Mouse (Mus musculus): Measurements from ENCODE around the gene Cep112.

The Cep112 gene

GRCm38 (mm10) chr11:108593959-108594579, 169.1 kb downstream of the Cep112 start:
- Histone ChIP-seq H3K4me1 (replicated peaks; ENCODE audit: low read depth, low read length) (peaks cover 15% of the 10 kb centered on the region), H3K27me3 (ENCODE audit: insufficient read depth, low read length) (no peaks in the 10 kb centered on the region), H3K9me3 (ENCODE audit: low read length) (no peaks in the 10 kb centered on the region), H3K4me3 (replicated peaks; ENCODE audit: low read length) (no peak overlapping the region), H3K36me3 (ENCODE audit: insufficient read depth, low read length) (no peaks in the 10 kb centered on the region)
- TF ChIP-seq CTCF (conservative IDR thresholded peaks at IDR 0.05; ENCODE audit: low read length) (no peak), NANOG (IDR thresholded peaks at IDR 0.05; ENCODE audit: borderline replicate concordance, low read length) (no peak), POU5F1 (IDR thresholded peaks at IDR 0.05; ENCODE audit: borderline replicate concordance, low read length) (no peak)

GRCm38 (mm10) chr11:108605301-108605700, 180.3 kb downstream of the Cep112 start:
- Histone ChIP-seq H3K27me3 (ENCODE audit: insufficient read depth, low read length) (no peaks in the 10 kb centered on the region), H3K9me3 (ENCODE audit: low read length) (no peaks in the 10 kb centered on the region), H3K36me3 (ENCODE audit: insufficient read depth, low read length) (no peaks in the 10 kb centered on the region), H3K4me3 (replicated peaks; ENCODE audit: low read length) (no peak overlapping the region), H3K4me1 (replicated peaks; ENCODE audit: low read depth, low read length) (peaks cover 6% of the 10 kb centered on the region; the same call in 1 of the 2 replicates)
- no peak for TF ChIP-seq POU5F1 (IDR thresholded peaks at IDR 0.05; ENCODE audit: borderline replicate concordance, low read length)
- no peak for TF ChIP-seq NANOG (IDR thresholded peaks at IDR 0.05; ENCODE audit: borderline replicate concordance, low read length)
- no peak for TF ChIP-seq CTCF (conservative IDR thresholded peaks at IDR 0.05; ENCODE audit: low read length)

- TF ChIP-seq CTCF (conservative IDR thresholded peaks at IDR 0.05; ENCODE audit: low read length) = no peak
- no peak for TF ChIP-seq NANOG (IDR thresholded peaks at IDR 0.05; ENCODE audit: borderline replicate concordance, low read length)
- TF ChIP-seq POU5F1 (IDR thresholded peaks at IDR 0.05; ENCODE audit: borderline replicate concordance, low read length) = no peak
- Histone ChIP-seq H3K36me3 (ENCODE audit: insufficient read depth, low read length) (no peaks in the 10 kb centered on the region), H3K4me1 (replicated peaks; ENCODE audit: low read depth, low read length) (peaks cover 6% of the 10 kb centered on the region; the same call in 1 of the 2 replicates), H3K9me3 (ENCODE audit: low read length) (no peaks in the 10 kb centered on the region), H3K27me3 (ENCODE audit: insufficient read depth, low read length) (no peaks in the 10 kb centered on the region), H3K4me3 (replicated peaks; ENCODE audit: low read length) (no peak overlapping the region)
Measured at GRCm38 (mm10) chr11:108606036-108606435, 181.0 kb downstream of the Cep112 start.

- no peaks in the 10 kb centered on the region for H3K36me3 ChIP-seq (ENCODE audit: insufficient read depth, low read length)
- no peak overlapping the region for H3K4me3 ChIP-seq (replicated peaks; ENCODE audit: low read length)
- H3K4me1 ChIP-seq (replicated peaks; ENCODE audit: low read depth, low read length) = peaks cover 6% of the 10 kb centered on the region; the same call in 1 of the 2 replicates
- H3K27me3 ChIP-seq (ENCODE audit: insufficient read depth, low read length) = no peaks in the 10 kb centered on the region
- no peak for TF ChIP-seq CTCF (conservative IDR thresholded peaks at IDR 0.05; ENCODE audit: low read length)
- H3K9me3 ChIP-seq (ENCODE audit: low read length) = no peaks in the 10 kb centered on the region
Measured at GRCm38 (mm10) chr11:108606836-108607235, 181.8 kb downstream of the Cep112 start.

- Histone ChIP-seq H3K27me3 (ENCODE audit: insufficient read depth, low read length) (no peaks in the 10 kb centered on the region), H3K4me3 (replicated peaks; ENCODE audit: low read length) (no peak overlapping the region), H3K9me3 (ENCODE audit: low read length) (no peaks in the 10 kb centered on the region), H3K36me3 (ENCODE audit: insufficient read depth, low read length) (no peaks in the 10 kb centered on the region), H3K4me1 (replicated peaks; ENCODE audit: low read depth, low read length) (no peaks in the 10 kb centered on the region)
- TF ChIP-seq POU5F1 (IDR thresholded peaks at IDR 0.05; ENCODE audit: borderline replicate concordance, low read length) (no peak), NANOG (IDR thresholded peaks at IDR 0.05; ENCODE audit: borderline replicate concordance, low read length) (no peak), CTCF (conservative IDR thresholded peaks at IDR 0.05; ENCODE audit: low read length) (no peak)
Measured at GRCm38 (mm10) chr11:108620628-108621433, 195.8 kb downstream of the Cep112 start.

GRCm38 (mm10) chr11:108621434-108621901, 196.5 kb downstream of the Cep112 start:
- no peaks in the 10 kb centered on the region for H3K4me1 ChIP-seq (replicated peaks; ENCODE audit: low read depth, low read length)
- no peaks in the 10 kb centered on the region for H3K9me3 ChIP-seq (ENCODE audit: low read length)
- no peak for TF ChIP-seq NANOG (IDR thresholded peaks at IDR 0.05; ENCODE audit: borderline replicate concordance, low read length)
- TF ChIP-seq POU5F1 (IDR thresholded peaks at IDR 0.05; ENCODE audit: borderline replicate concordance, low read length) = no peak
- TF ChIP-seq CTCF (conservative IDR thresholded peaks at IDR 0.05; ENCODE audit: low read length) = no peak
- no peaks in the 10 kb centered on the region for H3K36me3 ChIP-seq (ENCODE audit: insufficient read depth, low read length)
- H3K4me3 ChIP-seq (replicated peaks; ENCODE audit: low read length) = no peak overlapping the region
- H3K27me3 ChIP-seq (ENCODE audit: insufficient read depth, low read length) = no peaks in the 10 kb centered on the region

- TF ChIP-seq CTCF (conservative IDR thresholded peaks at IDR 0.05; ENCODE audit: low read length) = 0 out of 2 replicates have a peak, but pooled peaks have one; percentile 25
- no peak for TF ChIP-seq POU5F1 (IDR thresholded peaks at IDR 0.05; ENCODE audit: borderline replicate concordance, low read length)
- Histone ChIP-seq H3K4me1 (replicated peaks; ENCODE audit: low read depth, low read length) (no peaks in the 10 kb centered on the region), H3K4me3 (replicated peaks; ENCODE audit: low read length) (no peak overlapping the region), H3K27me3 (ENCODE audit: insufficient read depth, low read length) (no peaks in the 10 kb centered on the region), H3K9me3 (ENCODE audit: low read length) (no peaks in the 10 kb centered on the region), H3K36me3 (ENCODE audit: insufficient read depth, low read length) (no peaks in the 10 kb centered on the region)
Measured at GRCm38 (mm10) chr11:108625546-108626232, 200.7 kb downstream of the Cep112 start.

GRCm38 (mm10) chr11:108637780-108638179, 212.8 kb downstream of the Cep112 start:
- no peak overlapping the region for H3K4me3 ChIP-seq (replicated peaks; ENCODE audit: low read length)
- TF ChIP-seq NANOG (IDR thresholded peaks at IDR 0.05; ENCODE audit: borderline replicate concordance, low read length) = no peak
- TF ChIP-seq POU5F1 (IDR thresholded peaks at IDR 0.05; ENCODE audit: borderline replicate concordance, low read length) = no peak
- no peak for TF ChIP-seq CTCF (conservative IDR thresholded peaks at IDR 0.05; ENCODE audit: low read length)

More at GRCm38 (mm10) chr11:108637780-108638179, 212.8 kb downstream of the Cep112 start:
- Histone ChIP-seq H3K27me3 (ENCODE audit: insufficient read depth, low read length) (no peaks in the 10 kb centered on the region), H3K9me3 (ENCODE audit: low read length) (no peaks in the 10 kb centered on the region), H3K36me3 (ENCODE audit: insufficient read depth, low read length) (no peaks in the 10 kb centered on the region), H3K4me1 (replicated peaks; ENCODE audit: low read depth, low read length) (no peaks in the 10 kb centered on the region)

Data from E14TG2a.4 (cell line).